Mouse (Mus musculus): Measurements from ENCODE around the gene Slc6a3.

Slc6a3 gene

GRCm38 (mm10) chr13:73591488-73591887 is 54.9 kb downstream of the Slc6a3 start:
- no peak for DNase-seq (ENCODE audit: low spot score)

- DNase-seq (ENCODE audit: low spot score), result no peak
Measured at GRCm38 (mm10) chr13:73592546-73592945, 56.0 kb downstream of the Slc6a3 start.

- DNase-seq (ENCODE audit: low spot score), result no peak
Measured at GRCm38 (mm10) chr13:73596276-73596675, 59.7 kb downstream of the Slc6a3 start.

GRCm38 (mm10) chr13:73600217-73600616 is 63.7 kb downstream of the Slc6a3 start:
- DNase-seq (ENCODE audit: low spot score), result no peak

- no peak for DNase-seq (ENCODE audit: low spot score)
Measured at GRCm38 (mm10) chr13:73603046-73603445, 66.5 kb downstream of the Slc6a3 start.

GRCm38 (mm10) chr13:73603522-73604155 is 67.1 kb downstream of the Slc6a3 start, which contains the start of gene Clptm1l:
Clptm1l (plus strand) TSS chr13:73604006.
- peak; percentile 84 for DNase-seq (ENCODE audit: low spot score)

GRCm38 (mm10) chr13:73604156-73604957 is 67.8 kb downstream of the Slc6a3 start:
- DNase-seq (ENCODE audit: low spot score), result no peak

GRCm38 (mm10) chr13:73618406-73618805 is 81.9 kb downstream of the Slc6a3 start:
- DNase-seq (ENCODE audit: low spot score), result no peak

GRCm38 (mm10) chr13:73620637-73621036 is 84.1 kb downstream of the Slc6a3 start:
- no peak for DNase-seq (ENCODE audit: low spot score)

- DNase-seq (ENCODE audit: low spot score), result no peak
Measured at GRCm38 (mm10) chr13:73626410-73626744, 89.8 kb downstream of the Slc6a3 start.

- no peak for DNase-seq (ENCODE audit: low spot score)
Measured at GRCm38 (mm10) chr13:73626745-73627549, 90.4 kb downstream of the Slc6a3 start, which contains the start of gene Tert. Tert (plus strand) TSS chr13:73626911.

All from layer of hippocampus, adult 9-10 months (tissue).